Mouse (Mus musculus): Measurements from ENCODE around the gene Slfn1.
"Not testable (repeated sequence)": the region's sequence is repeated elsewhere in the genome, so short reads cannot be mapped to it uniquely, and the experiment has no call there.

Gene Slfn1

GRCm38 (mm10) chr11:83116597-83117227 is at the start of gene Slfn1:
TSS of gene Slfn1 (plus strand) at chr11:83116849.
- DNase-seq, result no peak

- no peak for DNase-seq
These were observed 48.5 kb upstream of the Slfn1 start for GRCm38 (mm10) chr11:83067982-83068694.

GRCm38 (mm10) chr11:83070321-83070970 is 46.2 kb upstream of the Slfn1 start:
- DNase-seq, result no peak

- peak; percentile 84 for DNase-seq
These were observed 38.8 kb upstream of the Slfn1 start for GRCm38 (mm10) chr11:83077714-83078422.

DNA sequence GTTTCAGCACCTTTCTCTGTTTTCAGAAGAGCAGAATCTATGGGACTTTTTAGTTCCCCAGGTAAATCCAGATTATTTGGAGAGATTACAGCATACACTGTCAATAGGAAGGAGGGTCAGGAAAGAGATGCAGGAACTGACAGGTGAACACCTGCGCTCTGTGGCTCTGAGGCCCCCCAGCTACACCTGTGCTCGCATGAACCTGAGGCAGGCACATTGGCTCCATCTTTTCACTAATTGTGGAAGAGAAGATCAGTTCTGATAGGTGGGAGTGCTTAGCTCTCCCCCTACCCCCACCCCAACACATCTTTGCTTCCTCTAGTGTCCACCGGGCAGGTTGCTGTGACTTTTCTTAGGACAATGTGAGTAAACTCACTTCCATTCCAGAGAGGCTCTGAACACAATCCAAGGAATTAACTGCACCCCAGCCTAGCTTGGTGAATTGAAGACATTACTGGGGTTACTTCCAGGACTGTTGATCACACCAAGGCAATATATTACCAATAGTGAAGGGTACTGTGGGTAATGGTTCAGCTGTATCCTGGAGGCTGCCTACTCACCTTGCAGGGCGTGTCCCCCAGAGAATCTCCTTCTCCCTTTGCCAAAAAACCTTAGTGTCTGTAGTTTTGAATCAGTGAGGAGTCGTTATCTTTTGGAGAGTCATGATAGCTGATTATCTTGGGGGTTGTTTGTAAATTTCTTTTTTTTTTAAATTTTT is 38.1 kb upstream of the Slfn1 start:
- no peak for DNase-seq

DNA sequence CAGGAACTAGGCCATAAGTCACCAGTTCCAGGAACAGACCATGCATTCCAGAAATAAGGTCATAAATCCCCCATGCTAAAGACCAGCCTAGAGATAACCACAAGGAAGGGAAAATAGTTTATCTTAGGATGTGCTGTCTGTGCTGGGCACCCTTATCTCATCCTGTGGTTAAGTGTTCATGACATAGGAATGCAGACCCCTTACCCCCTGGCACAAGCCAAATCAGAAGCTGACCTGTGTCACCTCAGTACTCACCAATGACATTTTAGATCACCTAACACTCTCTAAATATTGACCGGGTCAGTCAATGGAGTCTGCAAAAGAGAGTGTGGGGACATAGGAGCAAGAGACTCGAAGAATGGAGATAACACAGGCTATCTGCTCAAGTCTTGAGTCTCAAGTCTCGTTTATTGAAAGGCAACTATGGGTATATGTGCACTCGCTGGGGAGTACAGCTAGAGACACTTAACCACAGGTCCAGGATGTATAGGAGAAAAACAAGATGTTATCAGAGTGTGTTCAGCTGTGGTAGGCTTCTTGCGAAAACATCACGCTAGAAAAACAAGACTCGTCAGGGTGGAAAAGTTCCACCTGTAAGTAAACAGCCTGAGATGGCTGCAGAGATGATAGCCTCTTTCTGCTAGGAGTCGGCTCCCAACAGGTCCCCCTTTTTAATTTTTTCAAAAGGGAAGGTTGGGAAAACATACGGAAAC is 37.0 kb upstream of the Slfn1 start:
- no peak for DNase-seq

DNA sequence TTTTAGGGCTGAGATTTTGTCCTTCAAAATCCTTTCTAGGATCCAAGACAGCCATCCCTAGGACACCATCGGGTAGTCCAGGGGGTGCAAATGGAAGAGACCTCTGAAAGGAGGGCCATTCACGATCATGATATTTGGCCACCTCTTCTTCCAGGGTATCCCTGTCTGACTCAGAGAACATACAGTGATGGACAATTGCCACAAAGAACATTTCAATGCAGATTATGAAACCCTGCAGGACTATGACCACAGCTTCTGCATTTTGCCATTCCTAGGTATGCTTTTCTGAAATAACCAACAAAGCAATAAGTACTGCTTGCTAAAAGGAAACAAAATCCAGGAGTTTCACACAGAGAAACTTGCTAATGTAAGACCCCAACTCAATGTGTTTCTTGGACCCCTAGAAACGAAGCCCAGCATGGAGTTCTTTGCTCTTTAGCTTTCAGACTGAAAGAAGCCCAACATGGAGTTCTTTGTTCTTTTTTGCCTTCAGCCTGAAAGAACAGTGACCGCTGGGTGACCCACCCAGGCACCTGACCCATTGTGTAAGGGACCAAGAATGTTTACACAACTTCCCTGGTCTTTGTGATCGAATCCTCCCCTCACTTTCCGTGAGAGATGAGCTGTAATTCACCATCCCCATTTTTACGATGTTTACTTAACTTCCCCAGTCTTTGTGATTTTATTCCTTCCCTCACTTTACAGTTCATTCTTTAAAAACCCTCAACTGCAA is 33.7 kb upstream of the Slfn1 start:
- DNase-seq, result no peak

- no peak for DNase-seq
These were observed 32.5 kb upstream of the Slfn1 start for GRCm38 (mm10) chr11:83084161-83084560.

DNA sequence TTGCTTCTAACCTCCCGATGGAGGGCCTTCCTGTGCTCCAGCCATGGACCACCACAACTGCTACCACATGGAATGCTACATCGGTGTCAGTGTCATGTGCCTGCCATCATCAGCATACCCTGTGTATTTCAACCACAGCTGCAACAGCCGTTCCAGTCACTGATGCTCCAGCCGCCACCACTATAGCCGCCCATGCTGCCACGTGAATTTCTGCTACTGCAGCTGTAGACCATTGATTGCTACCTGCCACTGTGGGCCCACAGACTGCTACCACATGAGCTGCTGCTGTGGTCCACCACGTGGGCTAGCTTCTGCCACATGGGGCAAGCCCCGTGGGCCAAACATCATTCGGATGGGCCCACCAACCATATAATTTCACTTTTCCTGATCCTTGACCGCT is 31.9 kb upstream of the Slfn1 start:
- DNase-seq, result no peak

- peak; percentile 64 for DNase-seq
These were observed 1.5 kb upstream of the Slfn1 start for GRCm38 (mm10) chr11:83115138-83115537.

DNA sequence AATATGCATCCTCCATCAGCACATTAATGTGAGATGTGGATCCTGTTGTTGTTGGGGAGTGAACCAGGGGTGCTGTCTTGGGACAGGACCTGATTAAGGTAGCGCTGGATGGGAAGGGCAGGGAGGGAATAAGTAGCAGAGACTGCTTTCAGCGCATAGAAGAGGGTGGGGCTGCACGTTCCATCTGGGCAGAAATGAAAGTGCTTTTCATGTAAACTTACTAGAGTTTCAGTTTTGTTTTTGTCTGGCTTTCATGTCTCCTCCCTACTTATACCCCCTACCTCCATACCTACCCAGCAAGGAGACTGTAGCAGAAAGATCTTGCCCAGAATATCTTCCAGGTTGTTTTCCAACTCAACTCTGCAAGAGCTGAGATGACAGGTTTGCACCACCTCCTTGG is 1.4 kb downstream of the Slfn1 start:
- no peak for DNase-seq

DNA sequence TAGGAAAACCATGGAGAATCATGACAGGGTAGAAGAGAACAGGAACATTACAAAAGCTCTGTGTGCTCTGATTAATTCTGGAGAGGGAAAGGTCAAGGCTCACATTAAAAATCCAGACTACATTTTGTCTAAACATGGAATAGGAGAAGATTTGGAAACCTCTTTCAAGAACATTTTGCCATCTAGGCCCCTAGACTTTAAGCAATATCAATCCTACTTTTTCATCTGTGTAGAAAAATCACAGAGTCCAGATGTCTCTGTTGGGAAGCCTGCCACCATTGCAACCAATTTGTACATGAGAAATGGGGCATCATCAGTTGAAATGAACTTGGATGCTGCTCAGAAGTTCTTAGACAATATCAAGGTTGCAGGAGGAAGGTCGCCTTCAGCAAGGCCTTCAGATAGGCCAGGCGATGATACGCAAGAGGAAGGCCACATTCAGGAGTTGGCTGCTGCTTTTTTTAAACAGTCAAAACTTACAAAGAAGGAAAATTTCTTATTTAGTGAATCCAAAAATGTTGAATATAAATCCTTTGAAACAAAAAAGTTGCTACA is 4.6 kb downstream of the Slfn1 start:
- DNase-seq, result no peak

DNA sequence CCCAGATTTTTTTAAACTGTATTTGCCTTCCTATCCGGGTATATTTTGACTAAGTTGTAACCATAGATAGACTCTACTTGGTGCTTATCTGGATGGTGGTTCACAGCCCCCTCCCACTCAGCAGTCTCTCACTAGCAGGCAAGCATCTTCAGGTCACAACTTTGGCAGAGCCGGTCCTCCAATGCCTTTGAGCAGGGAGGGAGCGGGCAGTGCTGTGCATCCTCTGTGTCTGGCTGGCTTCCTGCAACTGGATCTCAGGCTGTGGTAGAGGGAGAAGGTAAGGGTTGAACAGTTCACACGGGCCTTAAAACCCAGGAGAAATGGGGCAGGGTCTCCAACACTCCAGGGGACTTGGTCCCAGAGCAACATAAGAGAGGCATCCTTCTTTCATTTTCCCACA is 6.5 kb downstream of the Slfn1 start:
- no peak for DNase-seq

- no peak for DNase-seq
These were observed 8.3 kb downstream of the Slfn1 start for GRCm38 (mm10) chr11:83124906-83125305.

DNA sequence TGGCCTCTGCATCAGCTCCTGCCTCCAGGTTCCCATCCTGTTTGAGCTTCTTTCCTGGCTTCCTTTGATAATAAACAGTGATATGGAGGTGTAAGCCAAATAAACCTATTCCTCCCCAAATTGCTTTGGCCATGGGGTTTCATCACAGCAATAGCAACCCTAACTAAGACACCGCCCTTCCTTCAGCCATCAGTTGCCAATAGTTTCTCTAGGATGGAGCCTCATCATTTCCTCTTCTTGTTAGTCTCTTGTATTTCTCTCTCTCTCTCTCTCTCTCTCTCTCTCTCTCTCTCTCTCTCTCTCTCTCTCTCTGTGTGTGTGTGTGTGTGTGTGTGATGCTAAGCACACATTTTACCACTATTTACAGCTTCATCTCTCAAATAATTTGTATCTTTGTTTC is 9.0 kb downstream of the Slfn1 start:
- not testable (repeated sequence) for DNase-seq

GRCm38 (mm10) chr11:83137253-83137652 is 20.6 kb downstream of the Slfn1 start:
- DNase-seq, result not testable (repeated sequence)

DNA sequence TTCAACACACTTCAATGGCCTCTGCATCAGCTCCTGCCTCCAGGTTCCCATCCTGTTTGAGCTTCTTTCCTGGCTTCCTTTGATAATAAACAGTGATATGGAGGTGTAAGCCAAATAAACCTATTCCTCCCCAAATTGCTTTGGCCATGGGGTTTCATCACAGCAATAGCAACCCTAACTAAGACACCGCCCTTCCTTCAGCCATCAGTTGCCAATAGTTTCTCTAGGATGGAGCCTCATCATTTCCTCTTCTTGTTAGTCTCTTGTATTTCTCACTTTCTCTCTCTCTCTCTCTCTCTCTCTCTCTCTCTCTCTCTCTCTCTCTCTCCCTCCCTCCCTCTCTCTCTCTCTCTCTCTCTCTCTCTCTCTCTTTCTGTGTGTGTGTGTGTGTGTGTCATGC is 32.3 kb downstream of the Slfn1 start:
- DNase-seq, result not testable (repeated sequence)
